Mouse (Mus musculus) neutrophil, adult 83 days (primary cell): ENCODE results near the gene Tspan33. TPM values are rescaled to one million over a fixed set of nuclear protein-coding genes. Genes with fewer than 3 reads are reported as not detected.

Source experiments
- total RNA-seq, 2 experiments: library from RNA; stranded (reverse); gene quantifications; one replicate each; pipeline ENCODE4 v1.2.4; 2023

Gene Tspan33
- 10 to 100 TPM; 22.9 to 36.2 TPM for total RNA-seq

GRCm38 (mm10) chr6:29693953-29694352 lies at the start of gene Tspan33:
Gene Tspan33, plus strand, starts transcription at chr6:29694222.

GRCm38 (mm10) chr6:29735336-29735688 lies 41.3 kb downstream of the Tspan33 start, which contains the start of gene Smo:
Gene Smo, plus strand, starts transcription at chr6:29735503.

Other genes with a start within 250 kb of the Tspan33 start
- gene Atp6v1f, start 226.5 kb upstream of the Tspan33 start, total RNA-seq: 100 to 1,000 TPM; 127 to 137 TPM
- gene Atp6v1fnb, start 222.8 kb upstream of the Tspan33 start, total RNA-seq: 1 to 10 TPM; 1.1 to 1.4 TPM
- not detected for gene Kcp, start 186.3 kb upstream of the Tspan33 start, total RNA-seq
- 100 to 1,000 TPM; 110 to 127 TPM for gene Irf5, start 167.6 kb upstream of the Tspan33 start, total RNA-seq
- 10 to 100 TPM; 49.6 to 54.4 TPM for gene Tnpo3, start 84.3 kb upstream of the Tspan33 start, total RNA-seq
- gene Smo, start 41.3 kb downstream of the Tspan33 start, total RNA-seq: 1 to 10 TPM; 1.9 to 2.6 TPM
- gene Ahcyl2, start 73.8 kb downstream of the Tspan33 start, total RNA-seq: 10 to 100 TPM; 34.4 to 36.4 TPM
- 1 to 10 TPM; 1.0 to 1.1 TPM for gene Strip2, start 222.8 kb downstream of the Tspan33 start, total RNA-seq